Mouse (Mus musculus) intestine, postnatal 0 days (tissue): Measurements from ENCODE around the gene Nanos3. TPM values are rescaled to one million over a fixed set of nuclear protein-coding genes. Genes with fewer than 3 reads are reported as not detected.
A peak's percentile ranks its signal among the peaks of the same experiment; 100 is the strongest.

Experiments
- ATAC-seq: fragments of 200-750 bp; cut with Nextera tagmentation; 2 replicates; pipeline ENCODE4 v1.8.0; 2017; ENCODE audit warnings: mild to moderate bottlenecking, moderate TSS enrichment, moderate library complexity
- H3K27ac ChIP-seq: fragments of 300-500 bp; sonication (generic); 2 replicates; pipeline ENCODE4 v1.5.1; 2014; ENCODE audit warnings: mild to moderate bottlenecking, low read depth, low read length, moderate library complexity
- H3K27me3 ChIP-seq: fragments of 300-500 bp; sonication (generic); replicated peaks from 2 replicates; pipeline ENCODE4 v1.6.1; 2014; ENCODE audit warnings: low read length, mixed read lengths; ENCODE audit not compliant: control insufficient read depth, insufficient read depth
- H3K36me3 ChIP-seq: fragments of 300-500 bp; sonication (generic); 2 replicates; pipeline ENCODE4 v1.6.1; 2014; ENCODE audit warnings: mild to moderate bottlenecking, moderate library complexity; ENCODE audit not compliant: control insufficient read depth, insufficient read depth
- H3K4me1 ChIP-seq: fragments of 300-500 bp; sonication (generic); replicated peaks from 2 replicates; pipeline ENCODE4 v1.6.1; 2014; ENCODE audit warnings: antibody characterized with exemption, low read length, mixed read lengths; ENCODE audit not compliant: control insufficient read depth, insufficient read depth
- H3K4me2 ChIP-seq: fragments of 300-500 bp; sonication (generic); replicated peaks from 2 replicates; pipeline ENCODE4 v1.6.1; 2014; ENCODE audit warnings: low read depth, mild to moderate bottlenecking, moderate library complexity
- H3K4me3 ChIP-seq: fragments of 300-500 bp; sonication (generic); 2 replicates; pipeline ENCODE4 v1.5.1; 2014; ENCODE audit warnings: low read depth, low read length
- H3K9ac ChIP-seq: fragments of 300-500 bp; sonication (generic); 2 replicates; pipeline ENCODE4 v1.6.1; 2014; ENCODE audit warnings: mild to moderate bottlenecking, low read depth, low read length
- H3K9me3 ChIP-seq: fragments of 300-500 bp; sonication (generic); 2 replicates; pipeline ENCODE4 v1.6.1; 2016; ENCODE audit warnings: mixed run types; ENCODE audit not compliant: control insufficient read depth
- CTCF ChIP-seq: sonication (generic); IDR thresholded peaks from 2 replicates; pipeline ENCODE4 v1.5.1; 2016; ENCODE audit warnings: low read depth, mild to moderate bottlenecking, control low read depth, antibody characterized with exemption, moderate library complexity
- WGBS: fragments of 180-500 bp; shearing (Covaris S2); extraction: QIAGEN DNeasy Blood & Tissue Kit; methylation state at CpG from one replicate; pipeline ENCODE4 v1.1.7; 2014; 5-methylcytosine and 5-hydroxymethylcytosine counted together
- polyA plus RNA-seq: library from polyadenylated mRNA; unstranded; fragments of >200 nt; fragmentation: Nextera tagmentation; extraction: Ambion mirVana; gene quantifications from 2 replicates; pipeline ENCODE4 v1.2.1, GENCODE M21; 2015

Nanos3 gene
- polyA plus RNA-seq = 1.6 and 1.8 TPM in 2 replicates

DNA sequence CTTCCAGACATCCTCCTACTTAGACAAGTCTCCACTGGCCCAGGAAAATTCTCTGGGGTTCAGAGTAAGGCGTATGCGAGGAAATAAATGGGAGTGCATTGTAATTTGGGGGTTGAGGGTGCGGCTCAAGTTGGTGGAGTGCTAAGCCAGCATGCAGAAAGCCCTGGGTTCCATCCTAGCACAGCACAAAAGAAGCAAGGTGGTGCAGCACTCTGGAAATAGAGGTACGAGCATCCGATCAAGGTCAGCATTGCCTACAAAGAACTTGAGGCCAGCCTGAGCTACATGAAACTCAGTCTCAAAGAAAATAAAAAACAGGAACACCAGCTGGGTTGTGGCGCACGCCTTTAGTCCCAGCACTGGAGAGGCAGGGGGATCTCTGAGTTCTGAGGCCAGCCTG is at the start of gene Nanos3:
Gene Nanos3, minus strand, starts transcription at position 101 of the 400 bp plus-strand sequence.
- no peaks in the 10 kb centered on the region for H3K4me1 ChIP-seq
- 97% methylated on average over 7 of the region's 7 CpGs for WGBS
- peak within 1 kb of the TSS; percentile 78 for H3K9ac ChIP-seq
- H3K4me2 ChIP-seq = peak within 1 kb of the TSS; percentile 96
- no peaks in the 10 kb centered on the region for H3K27me3 ChIP-seq
- TF ChIP-seq CTCF = no peak
- peak within 1 kb of the TSS; percentile 70 for H3K4me3 ChIP-seq
- H3K9me3 ChIP-seq = no peaks in the 10 kb centered on the region
- H3K27ac ChIP-seq = no peak within 1 kb of the TSS
- no peaks in the 10 kb centered on the region for H3K36me3 ChIP-seq
- ATAC-seq = no peak

DNA sequence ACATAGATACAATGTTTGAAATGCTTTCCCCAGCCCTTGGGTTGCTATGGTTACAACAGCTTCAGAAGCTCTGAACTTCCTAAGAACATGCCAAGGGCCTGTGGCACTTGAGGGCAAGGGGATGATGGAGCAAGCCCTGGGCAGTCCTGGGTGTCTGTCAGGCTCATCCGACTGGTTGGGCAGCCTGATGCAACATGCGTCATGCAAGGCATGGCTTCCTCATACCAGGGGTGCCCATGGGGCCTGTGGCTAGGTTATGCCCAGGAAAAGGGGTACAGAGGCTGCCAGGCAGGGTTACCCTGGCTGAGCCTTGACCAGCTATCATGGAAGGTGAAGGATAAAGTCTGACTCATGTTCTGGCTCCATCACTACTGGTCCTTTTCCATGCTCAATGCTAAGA is 48.0 kb upstream of the Nanos3 start:
- Histone ChIP-seq H3K9me3 (no peaks in the 10 kb centered on the region), H3K4me2 (no peak overlapping the region), H3K9ac (no peak overlapping the region), H3K27me3 (no peaks in the 10 kb centered on the region), H3K36me3 (peaks cover 31% of the 10 kb centered on the region), H3K4me1 (0 out of 2 replicates have a peak, but pooled peaks cover 6% of the 10 kb centered on the region), H3K4me3 (no peak overlapping the region), H3K27ac (no peak overlapping the region)
- no peak for ATAC-seq
- WGBS = 91% methylated on average over 2 of the region's 2 CpGs
- TF ChIP-seq CTCF = no peak

DNA sequence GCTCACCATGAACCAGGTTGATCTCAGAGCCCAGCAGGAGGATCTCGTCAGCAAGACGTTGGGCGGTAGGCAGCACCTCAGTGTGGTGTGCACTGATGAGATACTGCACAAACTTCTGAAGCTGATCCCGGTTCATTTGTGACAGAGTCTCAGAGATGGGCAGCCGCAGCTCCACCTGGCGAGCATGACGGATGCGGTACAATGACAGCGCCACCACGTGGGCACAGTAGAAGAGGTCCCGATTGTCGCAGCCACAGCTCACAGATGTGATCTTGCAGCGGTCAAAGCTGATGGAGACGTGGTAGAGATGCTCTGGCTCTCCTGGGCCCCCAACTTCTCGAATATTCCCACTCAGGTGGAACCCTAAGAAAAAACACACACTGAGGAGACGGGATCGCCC is 45.7 kb upstream of the Nanos3 start:
- WGBS = 82% methylated on average over 17 of the region's 17 CpGs

DNA sequence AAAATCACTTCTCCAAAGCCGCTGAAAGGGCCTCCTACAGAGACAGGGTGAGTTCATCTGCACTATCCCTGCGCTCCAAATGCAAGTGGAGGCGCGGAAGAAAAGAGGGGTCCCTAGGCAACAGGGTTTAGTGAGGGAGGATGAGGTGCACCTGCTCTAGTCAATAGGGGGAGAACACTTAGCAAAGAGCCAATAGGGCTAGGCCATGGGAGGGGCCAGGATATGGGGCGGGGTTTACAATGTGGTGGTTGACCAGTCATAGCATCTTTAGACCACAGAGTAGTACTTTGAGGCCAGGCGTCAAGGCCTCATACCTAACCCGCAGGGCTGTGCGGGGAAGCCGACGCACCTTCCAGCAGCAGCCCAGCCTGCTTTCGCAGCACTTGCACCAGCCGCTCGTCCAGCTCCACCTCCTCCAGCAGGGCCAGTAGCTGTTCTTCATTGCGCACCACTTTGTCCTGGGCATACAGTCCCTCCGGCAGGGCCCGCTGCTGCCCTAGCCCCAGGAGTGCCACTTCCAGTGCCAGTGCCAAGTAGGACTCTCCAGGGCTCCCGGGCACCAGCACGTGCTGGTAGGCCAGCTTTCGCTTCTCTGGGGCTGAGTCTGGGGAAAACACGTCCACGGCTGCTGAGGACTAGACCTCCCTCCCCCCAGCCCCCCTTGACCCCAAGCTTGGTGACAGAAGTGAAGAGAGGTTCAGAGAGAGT is 38.5 kb upstream of the Nanos3 start:
- no peak for TF ChIP-seq CTCF
- WGBS = 88% methylated on average over 21 of the region's 21 CpGs
- no peak overlapping the region for H3K4me2 ChIP-seq

More for the DNA sequence above, 45.7 kb upstream of the Nanos3 start:
- H3K4me2 ChIP-seq = no peak overlapping the region
- peaks cover 53% of the 10 kb centered on the region for H3K36me3 ChIP-seq
- ATAC-seq = no peak
- H3K9ac ChIP-seq = no peak overlapping the region
- peak; percentile 57 for TF ChIP-seq CTCF
- no peak overlapping the region for H3K4me3 ChIP-seq
- H3K27ac ChIP-seq = no peak overlapping the region
- no peaks in the 10 kb centered on the region for H3K4me1 ChIP-seq
- H3K27me3 ChIP-seq = no peaks in the 10 kb centered on the region
- no peaks in the 10 kb centered on the region for H3K9me3 ChIP-seq

DNA sequence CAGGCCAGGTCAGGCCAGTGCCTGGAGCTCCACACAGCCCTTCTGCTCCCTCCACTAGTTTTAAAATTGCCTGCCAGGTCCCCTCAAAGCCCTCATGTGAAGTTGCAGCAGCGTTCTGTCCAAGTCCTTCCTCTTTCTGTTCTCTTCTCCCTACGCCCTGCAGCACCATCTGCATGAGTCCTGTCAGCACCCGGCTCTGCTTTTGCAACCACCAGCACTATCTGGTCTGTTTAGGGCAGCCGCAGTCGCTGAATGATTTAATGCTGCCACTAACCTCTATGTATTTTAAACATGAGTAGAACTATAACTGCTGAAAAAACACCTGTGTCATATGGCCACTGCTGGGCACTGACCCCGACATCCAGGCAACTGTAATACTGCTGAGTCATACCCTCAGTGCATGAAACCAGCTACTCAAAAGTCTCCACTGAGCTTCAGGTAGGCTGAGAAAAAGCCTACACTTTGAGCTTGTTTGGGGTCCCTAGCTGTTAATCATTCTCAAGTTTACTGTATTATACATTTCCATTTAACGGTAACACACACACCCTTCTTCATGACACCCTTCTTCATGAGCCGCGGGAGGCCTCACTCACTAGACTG is 37.6 kb upstream of the Nanos3 start:
- H3K9ac ChIP-seq = no peak overlapping the region
- no peak for ATAC-seq
- H3K9me3 ChIP-seq = no peaks in the 10 kb centered on the region
- no peaks in the 10 kb centered on the region for H3K27me3 ChIP-seq
- 87% methylated on average over 9 of the region's 9 CpGs for WGBS
- H3K36me3 ChIP-seq = peaks cover 64% of the 10 kb centered on the region
- H3K27ac ChIP-seq = no peak overlapping the region
- no peaks in the 10 kb centered on the region for H3K4me1 ChIP-seq
- H3K4me2 ChIP-seq = no peak overlapping the region
- TF ChIP-seq CTCF = no peak
- H3K4me3 ChIP-seq = no peak overlapping the region

More for the DNA sequence above, 38.5 kb upstream of the Nanos3 start:
- Histone ChIP-seq H3K27ac (no peak overlapping the region), H3K36me3 (peaks cover 64% of the 10 kb centered on the region), H3K9ac (no peak overlapping the region), H3K4me3 (no peak overlapping the region), H3K4me1 (no peaks in the 10 kb centered on the region), H3K9me3 (no peaks in the 10 kb centered on the region), H3K27me3 (no peaks in the 10 kb centered on the region)
- no peak for ATAC-seq

DNA sequence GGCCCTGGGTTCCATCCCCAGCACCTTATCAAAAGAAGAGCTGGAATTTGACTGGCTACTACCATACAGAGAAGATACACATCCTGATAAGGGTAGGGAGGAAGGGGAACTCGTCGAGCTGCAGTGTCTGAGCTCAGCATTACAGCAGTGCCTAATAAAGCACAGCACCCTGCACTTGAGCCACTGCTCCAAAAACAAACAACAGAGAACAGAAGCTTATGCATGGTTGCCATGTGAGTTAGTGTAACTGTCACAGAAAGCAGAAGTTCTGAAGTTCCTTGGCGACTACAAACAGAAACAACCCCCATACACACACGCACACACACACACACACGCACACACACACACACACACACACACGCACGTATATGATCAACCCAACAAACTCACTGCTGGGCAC is 35.1 kb upstream of the Nanos3 start:
- WGBS = 72% methylated on average over 7 of the region's 7 CpGs
- Histone ChIP-seq H3K4me1 (no peaks in the 10 kb centered on the region), H3K9ac (no peak overlapping the region), H3K4me2 (no peak overlapping the region), H3K27ac (no peak overlapping the region), H3K4me3 (no peak overlapping the region), H3K36me3 (peaks cover 64% of the 10 kb centered on the region), H3K27me3 (no peaks in the 10 kb centered on the region), H3K9me3 (no peaks in the 10 kb centered on the region)
- ATAC-seq = no peak
- TF ChIP-seq CTCF = no peak
